Mouse (Mus musculus) macrophage (primary cell): ENCODE measurements around the gene Slc16a11. TPM values are rescaled to one million over a fixed set of nuclear protein-coding genes. Genes with fewer than 3 reads are reported as not detected.

ENCODE experiments used
- H3K27ac ChIP-seq: fragments of 350-480 bp; formaldehyde crosslinking; 2 replicates; pipeline ENCODE4 v1.9.0; 2021
- H3K36me3 ChIP-seq: fragments of 350-480 bp; formaldehyde crosslinking; 2 replicates; pipeline ENCODE4 v1.9.0; 2021; ENCODE audit errors: inconsistent target
- H3K4me3 ChIP-seq: fragments of 350-480 bp; formaldehyde crosslinking; 2 replicates; pipeline ENCODE4 v1.9.0; 2021; ENCODE audit errors: inconsistent target
- H3K79me2 ChIP-seq: fragments of 350-480 bp; formaldehyde crosslinking; 2 replicates; pipeline ENCODE4 v1.9.0; 2021; ENCODE audit errors: inconsistent target
- WGBS: methylation state at CpG from one replicate; pipeline ENCODE4 v1.1.7; 2026; ENCODE audit warnings: inconsistent platforms; ENCODE audit not compliant: missing documents; 5-methylcytosine and 5-hydroxymethylcytosine counted together
- polyA plus RNA-seq: library from polyadenylated mRNA; stranded (reverse); fragments of 250-400 nt; gene quantifications from 3 replicates; pipeline ENCODE4 v1.2.4, GENCODE M21; 2018; ENCODE audit warnings: inconsistent platforms

Gene Slc16a11
- polyA plus RNA-seq, 1 experiment from 2014 or later: not detected

GRCm38 (mm10) chr11:70213736-70214135 lies 1.2 kb downstream of the Slc16a11 start:
- Histone ChIP-seq H3K79me2 (no peaks in the 10 kb centered on the region), H3K4me3 (no peak overlapping the region), H3K27ac (no peak overlapping the region), H3K36me3 (0 out of 2 replicates have a peak, but pooled peaks cover 9% of the 10 kb centered on the region)
- 14% methylated on average over 26 of the region's 26 CpGs for WGBS

DNA sequence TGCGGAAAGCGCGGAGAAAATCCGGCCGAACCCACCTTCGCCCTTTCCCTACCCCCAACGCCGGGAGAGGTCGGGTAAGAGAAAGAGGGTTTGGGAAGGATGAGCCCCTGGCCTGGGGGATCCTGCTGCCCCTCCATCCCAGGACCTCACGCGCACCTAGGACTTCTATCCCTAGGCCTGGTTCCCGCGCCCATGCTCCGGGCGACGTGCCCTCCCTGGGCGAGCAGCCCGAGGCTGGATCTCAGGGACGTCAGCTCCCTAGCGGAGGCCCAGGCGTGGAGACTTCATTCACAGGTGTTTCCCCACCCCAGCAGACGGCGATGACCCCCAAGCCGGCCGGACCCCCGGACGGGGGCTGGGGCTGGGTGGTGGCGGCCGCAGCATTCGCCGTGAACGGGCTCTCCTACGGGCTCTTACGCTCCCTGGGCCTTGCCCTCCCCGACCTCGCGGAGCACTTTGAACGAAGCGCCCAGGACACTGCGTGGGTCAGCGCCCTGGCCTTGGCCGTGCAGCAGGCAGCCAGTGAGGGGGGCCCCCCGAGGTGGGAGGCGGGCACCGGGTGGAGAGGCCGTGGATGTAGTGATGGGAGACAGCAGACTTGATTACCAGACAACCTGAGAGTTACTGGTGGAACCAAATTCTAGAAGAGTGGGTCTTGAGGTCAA lies 1.8 kb downstream of the Slc16a11 start:
- no peak overlapping the region for H3K4me3 ChIP-seq
- H3K27ac ChIP-seq: no peak overlapping the region
- no peaks in the 10 kb centered on the region; the same call in 1 of the 2 replicates for H3K79me2 ChIP-seq
- WGBS: 6% methylated on average over 45 of the region's 46 CpGs
- H3K36me3 ChIP-seq: 0 out of 2 replicates have a peak, but pooled peaks cover 9% of the 10 kb centered on the region

DNA sequence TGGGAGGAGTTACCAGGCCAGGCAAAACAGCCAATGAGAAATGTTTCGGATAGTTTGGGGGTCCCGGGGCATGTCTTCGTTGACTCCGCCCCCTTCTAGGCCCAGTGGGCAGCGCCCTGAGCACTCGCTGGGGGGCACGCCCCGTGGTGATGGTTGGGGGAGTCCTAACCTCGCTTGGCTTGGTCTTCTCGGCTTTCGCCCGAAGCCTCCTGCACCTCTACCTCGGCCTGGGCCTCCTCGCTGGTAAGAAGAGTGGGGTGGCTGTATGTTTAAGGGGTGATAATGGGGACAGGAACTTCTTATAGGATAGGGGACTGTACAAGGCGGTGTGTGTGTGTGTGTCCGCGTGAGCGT lies 2.3 kb downstream of the Slc16a11 start:
- H3K79me2 ChIP-seq: peaks cover under 1% of the 10 kb centered on the region; the same call in 1 of the 2 replicates
- no peak overlapping the region for H3K27ac ChIP-seq
- H3K4me3 ChIP-seq: no peak overlapping the region
- WGBS: 32% methylated on average over 14 of the region's 18 CpGs
- H3K36me3 ChIP-seq: 0 out of 2 replicates have a peak, but pooled peaks cover 9% of the 10 kb centered on the region

GRCm38 (mm10) chr11:70215301-70215700 lies 2.7 kb downstream of the Slc16a11 start:
- 60% methylated on average over 22 of the region's 22 CpGs for WGBS
- H3K36me3 ChIP-seq: 0 out of 2 replicates have a peak, but pooled peaks cover 9% of the 10 kb centered on the region
- peaks cover 5% of the 10 kb centered on the region; the same call in 1 of the 2 replicates for H3K79me2 ChIP-seq
- H3K4me3 ChIP-seq: no peak overlapping the region
- no peak overlapping the region for H3K27ac ChIP-seq

DNA sequence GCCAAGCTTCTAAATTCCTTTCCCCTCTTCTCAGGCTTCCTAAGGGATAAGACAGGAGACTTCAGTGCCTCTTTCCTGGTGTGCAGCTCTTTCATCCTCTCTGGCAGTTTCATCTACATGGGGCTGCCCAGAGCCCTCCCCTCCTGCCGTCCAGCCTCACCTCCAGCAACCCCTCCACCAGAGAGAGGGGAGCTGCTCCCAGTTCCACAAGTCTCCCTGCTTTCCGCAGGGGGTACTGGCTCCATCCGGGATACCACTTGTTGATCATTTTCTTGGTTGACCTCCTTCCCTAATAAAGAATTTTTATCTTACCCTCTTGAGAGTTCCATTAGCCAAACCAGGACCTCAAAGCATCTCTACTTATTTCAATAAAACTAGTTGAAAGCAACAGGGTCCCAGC lies 3.6 kb downstream of the Slc16a11 start:
- 100% methylated on average over 2 of the region's 3 CpGs for WGBS
- Histone ChIP-seq H3K79me2 (peaks cover 5% of the 10 kb centered on the region; the same call in 1 of the 2 replicates), H3K27ac (no peak overlapping the region), H3K4me3 (no peak overlapping the region), H3K36me3 (0 out of 2 replicates have a peak, but pooled peaks cover 9% of the 10 kb centered on the region)

DNA sequence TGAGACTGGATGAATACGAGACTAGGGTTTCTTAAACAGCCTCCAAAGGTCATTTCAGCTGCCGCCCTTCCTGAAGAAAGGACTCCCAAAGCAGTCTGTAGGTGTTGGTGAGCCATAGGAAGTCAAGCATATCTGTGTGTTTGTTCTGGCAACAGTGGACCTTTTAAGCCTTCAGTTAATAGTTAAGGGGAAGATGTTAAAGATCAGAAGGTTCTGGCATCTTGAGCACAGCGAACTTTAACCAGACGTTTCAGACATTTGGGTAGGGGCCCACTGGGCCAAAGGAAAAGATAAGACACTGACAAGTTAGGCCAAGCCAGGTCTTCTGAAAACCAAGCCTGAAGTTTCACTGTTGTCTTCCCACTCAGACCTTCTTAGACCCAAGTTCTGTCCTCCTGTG lies 5.5 kb downstream of the Slc16a11 start:
- WGBS: 94% methylated on average over 4 of the region's 4 CpGs
- no peak overlapping the region for H3K27ac ChIP-seq
- 0 out of 2 replicates have a peak, but pooled peaks cover 9% of the 10 kb centered on the region for H3K36me3 ChIP-seq
- H3K79me2 ChIP-seq: peaks cover 19% of the 10 kb centered on the region
- no peak overlapping the region for H3K4me3 ChIP-seq

GRCm38 (mm10) chr11:70218741-70219470 lies 6.4 kb downstream of the Slc16a11 start:
- H3K36me3 ChIP-seq: 0 out of 2 replicates have a peak, but pooled peaks cover 9% of the 10 kb centered on the region
- 92% methylated on average over 15 of the region's 15 CpGs for WGBS
- no peak overlapping the region for H3K27ac ChIP-seq
- H3K4me3 ChIP-seq: no peak overlapping the region
- H3K79me2 ChIP-seq: peaks cover 19% of the 10 kb centered on the region

GRCm38 (mm10) chr11:70219873-70220272 lies 7.3 kb downstream of the Slc16a11 start:
- Histone ChIP-seq H3K4me3 (peak overlapping the region; percentile 93), H3K36me3 (0 out of 2 replicates have a peak, but pooled peaks cover 9% of the 10 kb centered on the region), H3K79me2 (peaks cover 19% of the 10 kb centered on the region), H3K27ac (peak overlapping the region; percentile 95)
- WGBS: 71% methylated on average over 7 of the region's 7 CpGs

DNA sequence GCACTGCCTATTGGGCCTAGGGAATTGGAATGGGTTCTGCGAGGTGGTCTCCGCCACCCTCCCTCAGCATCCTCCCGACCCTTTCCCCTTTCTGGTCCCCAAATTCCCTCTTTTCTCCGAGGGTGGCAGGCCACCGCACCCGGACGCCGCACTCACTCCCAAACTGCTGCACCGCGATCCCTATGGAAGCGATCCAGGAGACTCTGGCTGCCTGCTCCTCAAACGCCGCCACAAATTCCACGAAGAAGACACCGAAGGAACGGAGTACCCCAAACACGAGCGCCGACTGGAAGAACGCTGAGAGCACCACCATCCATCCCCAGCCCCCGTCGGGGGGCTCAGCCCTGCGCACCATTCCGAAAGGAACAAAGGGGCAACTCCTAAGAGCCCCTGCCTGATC lies 7.8 kb downstream of the Slc16a11 start:
- 0 out of 2 replicates have a peak, but pooled peaks cover 9% of the 10 kb centered on the region for H3K36me3 ChIP-seq
- 2% methylated on average over 24 of the region's 24 CpGs for WGBS
- H3K27ac ChIP-seq: peak overlapping the region; percentile 95
- H3K79me2 ChIP-seq: peaks cover 19% of the 10 kb centered on the region
- peak overlapping the region; percentile 93 for H3K4me3 ChIP-seq

- H3K27ac ChIP-seq: peak within 1 kb of the TSS; percentile 95
- 0 out of 2 replicates have a peak, but pooled peaks cover 9% of the 10 kb centered on the region for H3K36me3 ChIP-seq
- WGBS: 1% methylated on average over 28 of the region's 28 CpGs
- peak within 1 kb of the TSS; percentile 93 for H3K4me3 ChIP-seq
- H3K79me2 ChIP-seq: peaks cover 19% of the 10 kb centered on the region
Measured at GRCm38 (mm10) chr11:70220731-70221602, 8.4 kb downstream of the Slc16a11 start, which contains the start of gene Slc16a13. TSS of gene Slc16a13 (minus strand) at chr11:70221064.

- peaks cover 19% of the 10 kb centered on the region for H3K79me2 ChIP-seq
- WGBS: 7% methylated on average over 14 of the region's 14 CpGs
- peak overlapping the region; percentile 93 for H3K4me3 ChIP-seq
- 0 out of 2 replicates have a peak, but pooled peaks cover 8% of the 10 kb centered on the region for H3K36me3 ChIP-seq
- peak overlapping the region; percentile 95 for H3K27ac ChIP-seq
Measured at GRCm38 (mm10) chr11:70221603-70222500, 9.3 kb downstream of the Slc16a11 start.

DNA sequence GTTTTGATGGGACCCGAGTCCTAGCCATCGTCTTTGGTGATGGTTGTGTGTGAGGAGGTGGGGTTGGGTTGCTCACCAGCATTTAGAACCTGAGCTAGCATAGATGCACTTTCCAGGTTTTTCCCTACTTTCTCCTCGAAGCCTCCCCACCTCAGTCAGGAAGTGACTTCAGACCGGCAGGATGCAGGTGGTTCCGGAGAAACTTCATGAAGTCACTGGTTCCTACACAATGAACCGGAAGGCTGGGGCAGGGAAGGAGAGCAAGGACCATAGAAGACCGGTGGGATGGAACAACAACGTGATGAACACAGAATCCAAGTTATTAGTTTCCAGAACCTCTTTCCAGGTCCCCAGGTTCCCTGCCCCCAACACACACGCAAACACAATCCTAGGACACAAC lies 11.2 kb downstream of the Slc16a11 start:
- peaks cover 19% of the 10 kb centered on the region for H3K79me2 ChIP-seq
- no peak overlapping the region for H3K27ac ChIP-seq
- no peak overlapping the region for H3K4me3 ChIP-seq
- WGBS: 20% methylated on average over 9 of the region's 9 CpGs
- H3K36me3 ChIP-seq: no peaks in the 10 kb centered on the region

DNA sequence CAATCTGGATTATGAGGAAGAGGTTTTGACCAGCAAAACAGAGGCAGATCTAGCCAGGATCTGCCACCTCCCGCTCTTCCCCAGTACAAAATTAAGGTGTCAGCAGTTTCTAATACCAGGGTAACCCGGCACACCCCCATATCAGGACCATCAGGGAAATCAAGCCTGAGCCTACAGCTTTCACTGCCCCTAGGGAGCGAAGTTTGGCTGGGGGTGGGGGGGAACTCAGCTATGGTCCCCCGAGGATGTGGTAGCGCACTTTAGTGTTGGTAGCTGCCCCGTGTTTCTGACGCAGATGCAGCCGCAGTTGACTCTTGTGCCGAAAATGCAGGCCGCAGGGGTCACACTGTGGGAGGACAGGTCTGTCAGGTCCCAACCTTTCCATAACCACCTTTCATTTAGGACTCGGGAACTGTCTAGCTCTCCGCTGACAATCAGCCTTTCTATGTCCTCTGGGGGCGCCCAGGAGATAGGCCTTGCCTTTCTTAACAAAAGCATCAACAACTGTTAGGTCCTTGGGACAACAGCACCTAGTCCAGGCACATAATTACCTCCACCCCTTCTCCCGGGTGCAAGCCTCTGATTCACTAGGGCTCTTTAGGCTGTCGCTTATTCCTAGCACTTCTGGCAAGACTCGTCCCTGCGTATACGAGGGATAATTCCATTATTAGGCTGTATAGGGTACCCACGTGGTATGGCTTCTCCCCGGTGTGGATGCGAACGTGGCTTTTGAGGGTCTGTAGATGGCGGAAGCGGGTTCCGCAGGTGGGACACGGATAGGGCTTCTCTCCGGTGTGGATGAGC lies 13.4 kb downstream of the Slc16a11 start:
- Histone ChIP-seq H3K36me3 (no peaks in the 10 kb centered on the region), H3K79me2 (peaks cover 14% of the 10 kb centered on the region), H3K27ac (no peak overlapping the region), H3K4me3 (no peak overlapping the region)
- 86% methylated on average over 27 of the region's 27 CpGs for WGBS
